Mouse (Mus musculus): Measurements from ENCODE around the gene Ush2a.

- no peak for TF ChIP-seq EP300 (IDR thresholded peaks at IDR 0.05)
- no peak for TF ChIP-seq CTCF (IDR thresholded peaks at IDR 0.05)
Observed at GRCm38 (mm10) chr1:188999981-189000380, 738.2 kb downstream of the Ush2a start.
